Mouse (Mus musculus): ENCODE results near the gene Dennd5a.

DNA sequence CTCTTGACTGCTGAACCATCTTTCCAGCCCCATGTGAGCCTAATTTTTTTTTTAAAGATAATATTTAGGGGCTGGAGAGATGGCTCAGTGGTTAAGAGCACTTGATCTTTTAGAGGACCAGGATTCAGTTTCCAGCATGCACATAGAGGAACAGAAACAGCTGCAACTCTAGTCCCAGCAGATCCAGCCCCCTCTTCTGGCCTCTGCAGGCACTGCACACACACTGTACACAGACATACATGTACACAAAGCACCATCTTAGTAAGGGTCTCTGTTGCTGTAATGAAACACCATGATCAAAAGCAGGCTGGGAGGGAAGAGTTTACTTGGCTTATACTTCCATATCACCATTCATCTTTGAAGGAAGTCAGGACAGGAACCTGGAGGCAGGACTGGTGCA lies 5.4 kb upstream of the Dennd5a start:
- TF ChIP-seq CTCF (IDR thresholded peaks at IDR 0.05; ENCODE audit: borderline replicate concordance, extremely low read depth, insufficient read depth, insufficient read length) (peak; percentile 1; the same call in 1 of the 2 replicates), POLR2A (IDR thresholded peaks at IDR 0.05; ENCODE audit: borderline replicate concordance, extremely low read depth, insufficient read depth, insufficient read length, poor library complexity, severe bottlenecking) (no peak)

All from brain, embryonic 14.5 days (tissue).